Mouse (Mus musculus): Measurements from ENCODE around the gene Dnmbp. TPM values are rescaled to one million over a fixed set of nuclear protein-coding genes. Genes with fewer than 3 reads are reported as not detected.

Dnmbp gene
- total and polyA plus RNA-seq, 3 experiments: 0.07 to 0.33 TPM; not detected in 1

GRCm38 (mm10) chr19:43801427-43802051 lies 138.5 kb downstream of the Dnmbp start:
- no peaks in the 10 kb centered on the region for H3K36me3 ChIP-seq (replicated peaks)
- ATAC-seq (ENCODE audit: extremely low read depth, insufficient number of reproducible peaks, low FRiP score, poor library complexity, severe bottlenecking) (no peak), DNase-seq (ENCODE audit: low spot score) (no peak)
- no peak overlapping the region for H3K4me3 ChIP-seq (ENCODE audit: low read depth, low read length)
- no peaks in the 10 kb centered on the region for H3K4me1 ChIP-seq (ENCODE audit: insufficient read depth, low read depth, low read length)
- H3K27me3 ChIP-seq (ENCODE audit: insufficient read depth, low read length): peaks cover 14% of the 10 kb centered on the region
- TF ChIP-seq POLR2AphosphoS5 (IDR thresholded peaks at IDR 0.05; ENCODE audit: insufficient replicate concordance, low read depth, low read length): no peak
- TF ChIP-seq GATA2 (IDR thresholded peaks at IDR 0.05; ENCODE audit: borderline replicate concordance, low read depth, low read length): no peak
- no peak for TF ChIP-seq TAL1 (conservative IDR thresholded peaks at IDR 0.05; ENCODE audit: low read depth, low read length)
- TF ChIP-seq GATA1 (IDR thresholded peaks at IDR 0.05; ENCODE audit: borderline replicate concordance, low read length): no peak
- no peak for TF ChIP-seq CTCF (IDR thresholded peaks at IDR 0.05; ENCODE audit: low read depth, low read length)
- H3K9me3 ChIP-seq (replicated peaks): no peaks in the 10 kb centered on the region

- DNase-seq (ENCODE audit: low spot score) (no peak), ATAC-seq (ENCODE audit: extremely low read depth, insufficient number of reproducible peaks, low FRiP score, poor library complexity, severe bottlenecking) (no peak)
- Histone ChIP-seq H3K4me3 (ENCODE audit: low read depth, low read length) (no peak overlapping the region), H3K36me3 (replicated peaks) (no peaks in the 10 kb centered on the region), H3K4me1 (ENCODE audit: insufficient read depth, low read depth, low read length) (no peaks in the 10 kb centered on the region), H3K27me3 (ENCODE audit: insufficient read depth, low read length) (peaks cover 13% of the 10 kb centered on the region; the same call in 1 of the 2 replicates), H3K9me3 (replicated peaks) (no peaks in the 10 kb centered on the region)
- TF ChIP-seq CTCF (IDR thresholded peaks at IDR 0.05; ENCODE audit: low read depth, low read length): no peak
- no peak for TF ChIP-seq GATA1 (IDR thresholded peaks at IDR 0.05; ENCODE audit: borderline replicate concordance, low read length)
- TF ChIP-seq POLR2AphosphoS5 (IDR thresholded peaks at IDR 0.05; ENCODE audit: insufficient replicate concordance, low read depth, low read length): no peak
- TF ChIP-seq TAL1 (conservative IDR thresholded peaks at IDR 0.05; ENCODE audit: low read depth, low read length): no peak
- TF ChIP-seq GATA2 (IDR thresholded peaks at IDR 0.05; ENCODE audit: borderline replicate concordance, low read depth, low read length): no peak
These were observed 142.8 kb downstream of the Dnmbp start for GRCm38 (mm10) chr19:43797216-43797615.

Other genes with a start within 250 kb of the Dnmbp start
- gene Cutc, start 187.2 kb downstream of the Dnmbp start, total RNA-seq (2014; fragmentation: Nextera tagmentation): 5.2 and 10.8 TPM in 2 replicates
- 17.3 and 23.3 TPM in 2 replicates for gene Cutc, start 187.2 kb downstream of the Dnmbp start, total RNA-seq (2017)
- 2.6 and 2.8 TPM in 2 replicates for gene Cutc, start 187.2 kb downstream of the Dnmbp start, polyA plus RNA-seq (2012)
- 21.7 and 21.8 TPM in 2 replicates for gene Cox15, start 187.2 kb downstream of the Dnmbp start, total RNA-seq (2014; fragmentation: Nextera tagmentation)
- 15.3 and 18.8 TPM in 2 replicates for gene Cox15, start 187.2 kb downstream of the Dnmbp start, total RNA-seq (2017)
- gene Cox15, start 187.2 kb downstream of the Dnmbp start, polyA plus RNA-seq (2012): 5.3 and 5.9 TPM in 2 replicates
- gene Abcc2, start 158.0 kb downstream of the Dnmbp start, total RNA-seq (2014; fragmentation: Nextera tagmentation): not detected in 2 replicates
- 0.05 and 0.06 TPM in 2 replicates for gene Abcc2, start 158.0 kb downstream of the Dnmbp start, total RNA-seq (2017)
- under 0.01 TPM in 1 of 2 replicates, not detected in the other for gene Abcc2, start 158.0 kb downstream of the Dnmbp start, polyA plus RNA-seq (2012)
- not detected in 2 replicates for gene Cpn1, start 46.4 kb upstream of the Dnmbp start, total RNA-seq (2014; fragmentation: Nextera tagmentation)
- not detected in 2 replicates for gene Cpn1, start 46.4 kb upstream of the Dnmbp start, total RNA-seq (2017)
- not detected in 2 replicates for gene Cpn1, start 46.4 kb upstream of the Dnmbp start, polyA plus RNA-seq (2012)
- not detected in 2 replicates for gene Cyp2c23, start 89.0 kb upstream of the Dnmbp start, total RNA-seq (2014; fragmentation: Nextera tagmentation)
- gene Cyp2c23, start 89.0 kb upstream of the Dnmbp start, total RNA-seq (2017): 0.11 and 0.12 TPM in 2 replicates
- gene Cyp2c23, start 89.0 kb upstream of the Dnmbp start, polyA plus RNA-seq (2012): not detected in 2 replicates
- 21.7 and 24.5 TPM in 2 replicates for gene Erlin1, start 129.6 kb upstream of the Dnmbp start, total RNA-seq (2014; fragmentation: Nextera tagmentation)
- gene Erlin1, start 129.6 kb upstream of the Dnmbp start, total RNA-seq (2017): 11.0 and 12.8 TPM in 2 replicates
- gene Erlin1, start 129.6 kb upstream of the Dnmbp start, polyA plus RNA-seq (2012): 7.1 and 8.2 TPM in 2 replicates
- 48.4 and 54.9 TPM in 2 replicates for gene Chuk, start 167.3 kb upstream of the Dnmbp start, total RNA-seq (2014; fragmentation: Nextera tagmentation)
- 77.6 and 94.1 TPM in 2 replicates for gene Chuk, start 167.3 kb upstream of the Dnmbp start, total RNA-seq (2017)
- gene Chuk, start 167.3 kb upstream of the Dnmbp start, polyA plus RNA-seq (2012): 13.8 and 14.3 TPM in 2 replicates
- gene Cwf19l1, start 195.7 kb upstream of the Dnmbp start, total RNA-seq (2014; fragmentation: Nextera tagmentation): 23.0 and 35.2 TPM in 2 replicates
- gene Cwf19l1, start 195.7 kb upstream of the Dnmbp start, total RNA-seq (2017): 24.5 and 35.3 TPM in 2 replicates
- gene Cwf19l1, start 195.7 kb upstream of the Dnmbp start, polyA plus RNA-seq (2012): 5.4 and 7.4 TPM in 2 replicates
- 51.8 and 70.5 TPM in 2 replicates for gene Bloc1s2, start 206.3 kb upstream of the Dnmbp start, total RNA-seq (2014; fragmentation: Nextera tagmentation)
- gene Bloc1s2, start 206.3 kb upstream of the Dnmbp start, total RNA-seq (2017): 95.4 and 102 TPM in 2 replicates
- 302 and 361 TPM in 2 replicates for gene Bloc1s2, start 206.3 kb upstream of the Dnmbp start, polyA plus RNA-seq (2012)

Measured in G1E (cell line).